Mouse (Mus musculus): ENCODE data around the gene Mdm2.

DNA sequence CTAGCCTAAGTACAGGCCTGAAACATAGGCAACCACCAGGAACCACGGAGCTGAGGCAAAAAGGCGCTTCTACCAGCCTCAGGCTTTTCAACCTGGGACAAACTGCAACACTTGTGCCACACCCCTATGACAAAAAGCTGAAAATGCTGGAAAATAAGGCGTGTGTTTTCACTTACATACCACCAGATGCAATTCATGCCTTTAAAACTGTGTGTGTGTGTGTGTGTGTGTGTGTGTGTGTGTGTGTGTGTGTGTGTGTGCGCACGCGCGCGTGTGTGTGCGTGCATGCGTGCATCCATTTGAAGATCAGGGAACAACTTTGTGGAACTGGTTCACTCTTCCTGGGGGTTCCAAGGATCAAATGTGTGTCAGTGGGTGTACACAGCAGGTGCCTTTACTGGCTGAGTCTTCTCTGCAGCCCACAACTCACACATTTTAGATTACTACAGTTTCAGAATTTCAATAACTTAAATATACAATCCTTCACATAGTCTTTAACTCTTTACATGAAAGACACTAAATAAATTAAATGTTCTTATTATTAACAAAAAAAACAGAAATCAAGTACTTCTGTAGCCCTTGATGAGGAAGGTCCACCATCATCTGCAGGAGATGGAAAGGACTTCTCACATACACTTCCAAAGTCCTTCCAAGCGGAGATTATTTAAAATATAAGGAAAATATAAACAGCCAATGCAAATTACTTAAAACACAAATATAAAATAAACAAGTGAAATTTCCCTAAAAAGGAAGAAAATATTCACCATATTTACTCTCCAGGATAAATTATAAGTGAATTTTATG lies 21.1 kb downstream of the Mdm2 start:
- TF ChIP-seq POLR2A (IDR thresholded peaks at IDR 0.05; ENCODE audit: low read depth, low read length) (no peak), CTCF (IDR thresholded peaks at IDR 0.05; ENCODE audit: extremely low read depth, insufficient read length, insufficient replicate concordance, low read depth, low read length) (no peak)
